Mouse (Mus musculus) adrenal gland, postnatal 10 days (tissue): ENCODE data around the gene Tbc1d2. TPM values are rescaled to one million over a fixed set of nuclear protein-coding genes. Genes with fewer than 3 reads are reported as not detected.

Source experiments
- DNase-seq: peaks from one replicate; pipeline ENCODE4 v3.0.0; 2021; ENCODE audit warnings: mixed read lengths
- long read RNA-seq, 2 experiments: library from polyadenylated mRNA; stranded (forward); transcript quantifications; one replicate each; pipeline ENCODE4 v2.0.0; 2021
- total RNA-seq, 2 experiments: library from RNA; stranded (reverse); gene quantifications; 2 replicates each; pipeline ENCODE4 v1.2.3; 2021

Gene Tbc1d2
- total RNA-seq = 1 to 10 TPM; 2.2 to 3.7 TPM
- long read RNA-seq, experiment 1, full-length matches to known transcripts = 1 of 2 reads
- long read RNA-seq, experiment 1, partial matches to known transcripts = 1 of 2 reads
- long read RNA-seq, experiment 1, other reads (novel, unspliced or antisense) = 0 of 2 reads
- long read RNA-seq, experiment 2, full-length matches to known transcripts = 7 of 12 reads
- long read RNA-seq, experiment 2, partial matches to known transcripts = 2 of 12 reads
- long read RNA-seq, experiment 2, other reads (novel, unspliced or antisense) = 3 of 12 reads

DNA sequence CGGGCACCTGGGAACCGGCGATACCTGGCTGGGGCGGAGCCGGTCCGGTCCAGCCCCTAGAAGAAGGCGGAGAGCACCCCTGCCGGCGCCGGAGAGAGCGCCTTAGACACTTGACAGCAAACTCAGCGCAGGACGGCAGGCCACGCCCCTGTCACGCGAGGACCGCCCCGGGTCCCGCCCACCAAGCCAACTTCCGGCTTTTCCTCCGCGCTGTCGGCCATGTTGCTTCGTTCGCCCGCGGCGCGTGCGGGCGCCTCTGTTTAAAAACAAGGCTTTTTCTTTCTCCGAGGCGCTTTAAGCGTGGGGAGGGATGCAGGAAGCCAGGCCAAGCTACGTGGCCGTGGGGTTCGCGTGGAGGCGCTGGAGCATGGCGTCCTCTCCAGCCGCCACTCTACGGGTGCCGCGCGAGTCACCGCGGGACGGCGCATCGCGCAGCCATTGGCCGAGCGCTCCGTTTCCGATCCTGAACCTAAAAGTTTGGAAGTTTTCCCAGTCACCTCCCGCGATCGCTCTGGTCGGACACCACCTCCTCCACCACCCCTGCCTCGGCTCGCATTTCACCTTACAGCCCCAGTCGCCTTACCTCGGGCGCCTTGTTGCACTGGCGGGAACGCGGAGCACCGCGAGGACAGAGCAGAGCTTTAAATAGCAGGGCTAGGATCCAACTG, at the start of gene Tbc1d2:
Tbc1d2 (minus strand) TSS at position 124 of the 668 bp plus-strand sequence.
- peak; percentile 97 for DNase-seq

DNA sequence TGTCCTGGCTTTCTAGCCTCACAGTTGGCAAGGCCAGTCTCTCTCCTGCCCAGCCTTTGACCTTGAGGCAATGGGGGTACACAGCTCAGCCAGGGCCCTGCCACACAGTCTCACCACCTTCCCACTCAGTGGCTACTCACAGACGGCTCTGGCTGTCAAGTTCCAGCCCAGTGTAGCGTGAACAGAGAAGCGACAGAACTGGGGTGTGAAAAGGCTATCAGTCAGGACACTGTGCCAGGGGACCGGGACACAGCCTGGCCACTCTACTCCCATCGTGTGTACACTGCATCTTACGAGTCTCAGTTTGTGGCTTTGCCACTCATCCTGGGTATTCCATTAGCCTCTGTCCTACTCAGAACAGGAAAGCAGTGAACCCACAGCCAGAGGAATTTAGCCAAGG, 46.5 kb upstream of the Tbc1d2 start:
- DNase-seq = no peak

DNA sequence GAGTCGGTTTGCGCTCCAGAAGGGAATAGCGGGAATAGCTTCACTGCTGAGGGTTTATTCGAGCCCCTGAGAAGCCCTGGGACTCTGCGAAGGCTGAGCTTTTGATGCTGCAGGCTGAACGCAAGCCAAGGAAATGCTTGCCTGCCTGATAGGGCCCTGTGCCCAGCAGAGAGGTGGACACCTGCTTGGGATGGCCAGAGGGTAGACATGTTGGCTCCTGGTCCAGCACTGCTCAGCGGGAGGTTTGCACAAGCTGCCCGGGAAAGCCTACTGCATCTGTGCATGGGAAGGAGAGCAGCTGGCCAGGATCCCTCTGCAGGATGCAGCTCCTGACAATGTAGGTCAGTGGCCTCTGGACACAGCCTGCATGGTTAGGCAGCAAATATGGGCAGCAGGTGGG, 40.6 kb upstream of the Tbc1d2 start:
- no peak for DNase-seq

DNA sequence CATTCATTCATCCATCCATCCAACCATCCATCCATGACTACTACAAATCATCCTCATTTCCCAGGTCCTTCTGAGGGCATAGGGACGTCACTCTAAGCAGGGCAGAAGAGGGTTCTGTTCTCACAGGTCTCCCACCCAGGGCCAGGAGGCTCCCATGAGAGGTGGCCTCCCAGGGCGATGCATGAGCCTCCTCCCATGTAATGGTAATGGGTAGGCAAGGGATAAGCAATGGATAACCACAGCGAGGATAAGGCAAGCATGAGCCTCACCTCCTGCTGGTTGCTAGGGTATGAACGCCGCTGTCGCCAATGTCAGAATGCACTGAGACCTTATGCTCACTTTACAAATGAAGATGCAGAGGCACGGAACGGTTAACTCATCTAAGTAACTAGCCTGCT, 40.0 kb upstream of the Tbc1d2 start:
- DNase-seq = no peak

DNA sequence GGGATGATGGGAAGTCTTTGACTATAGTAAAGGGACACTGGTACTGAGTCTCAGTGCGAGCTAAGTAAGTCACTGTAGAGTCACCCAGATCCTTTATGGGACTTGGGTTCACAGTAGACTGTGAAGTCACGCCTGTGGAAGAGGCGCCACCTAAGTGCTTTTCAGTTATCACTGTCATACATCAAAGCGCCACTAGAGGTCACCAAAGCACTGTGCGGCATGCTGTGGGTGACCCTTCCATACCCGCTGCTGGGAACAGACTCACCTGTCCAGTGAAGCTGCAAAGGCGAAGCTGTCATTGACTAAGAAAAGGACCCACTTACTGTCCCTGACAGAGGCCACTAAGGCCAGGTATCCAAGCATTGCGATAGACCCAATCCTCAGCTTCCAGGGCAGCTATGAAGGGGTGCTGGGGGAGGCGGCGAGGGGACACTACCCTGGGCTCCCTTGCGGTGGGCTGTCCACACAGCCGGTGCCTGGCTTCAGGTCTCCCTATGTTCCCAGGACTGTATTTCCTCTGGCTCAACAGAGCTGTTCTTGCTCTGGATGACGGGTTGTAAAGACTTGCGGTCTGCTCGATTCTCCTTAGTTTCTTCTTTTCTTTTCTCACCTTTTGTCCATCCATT, 39.5 kb upstream of the Tbc1d2 start:
- peak; percentile 84 for DNase-seq

DNA sequence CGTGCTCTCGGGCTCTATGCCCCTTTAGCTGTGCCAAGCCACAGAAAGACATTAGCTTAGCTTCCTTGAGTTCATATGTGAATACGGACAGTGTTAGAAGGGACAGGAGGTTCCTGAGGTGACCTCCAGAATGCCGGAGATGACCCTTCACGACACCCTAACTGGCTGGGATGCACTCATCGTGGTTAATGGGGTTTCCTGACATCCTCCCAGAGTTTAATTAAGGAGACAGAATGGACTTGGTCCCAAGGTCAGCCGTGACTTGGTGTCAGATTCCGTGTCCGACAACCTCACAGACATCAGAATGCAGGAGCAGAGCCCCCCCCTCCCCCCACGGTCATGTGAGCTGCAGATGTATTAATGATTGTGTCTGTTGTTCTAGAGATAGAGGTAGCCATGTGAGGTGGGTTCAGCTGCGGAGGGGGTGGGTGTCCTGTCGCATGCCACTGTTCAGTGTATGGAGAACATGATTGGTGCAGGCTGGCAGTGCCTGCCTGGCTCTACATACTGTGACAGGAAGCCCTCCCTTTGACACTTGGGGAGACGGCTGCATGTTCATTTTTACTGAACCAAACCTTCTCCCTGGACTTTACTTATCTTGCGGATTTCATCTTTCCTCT, 38.3 kb upstream of the Tbc1d2 start:
- no peak for DNase-seq

DNA sequence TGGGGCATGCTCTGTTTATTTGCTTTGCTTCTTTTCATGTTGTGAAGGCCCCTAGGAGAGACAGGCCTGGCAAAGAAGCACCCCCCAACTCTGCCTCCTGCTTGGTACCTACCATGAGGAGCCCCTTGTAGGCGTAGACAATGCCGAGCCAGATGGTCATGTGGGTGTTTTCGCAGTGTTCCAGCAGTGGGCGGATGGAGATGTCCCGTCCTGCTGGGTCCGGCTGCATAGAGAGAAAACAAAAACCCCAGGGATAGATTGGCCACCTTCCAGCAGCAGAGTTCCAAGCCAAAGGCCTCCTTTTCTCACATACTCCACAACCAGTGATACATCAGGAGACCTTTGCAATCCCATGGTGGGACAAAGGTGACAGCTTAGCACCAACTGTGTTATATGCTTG, 34.2 kb upstream of the Tbc1d2 start:
- peak; percentile 28 for DNase-seq

DNA sequence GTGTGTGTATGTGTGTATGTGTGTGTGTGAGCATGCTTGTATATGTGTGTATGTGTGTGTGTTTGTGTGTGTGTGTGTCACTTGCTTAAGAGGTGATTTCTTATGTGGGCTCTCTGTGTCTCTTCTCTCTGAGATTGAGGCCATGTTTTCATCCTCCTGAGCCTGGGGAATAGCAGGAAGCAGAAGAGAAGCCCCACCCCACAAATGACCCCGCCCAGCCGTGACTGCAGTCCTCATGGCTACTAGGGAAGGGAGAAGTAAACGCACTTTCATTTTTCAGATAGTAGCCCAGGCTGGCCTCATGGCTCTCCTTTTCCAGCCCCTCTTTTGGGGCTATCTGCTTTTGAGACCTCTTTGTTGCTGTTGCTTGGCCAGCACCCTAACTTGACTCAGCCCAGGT, 26.6 kb upstream of the Tbc1d2 start:
- DNase-seq = no peak

DNA sequence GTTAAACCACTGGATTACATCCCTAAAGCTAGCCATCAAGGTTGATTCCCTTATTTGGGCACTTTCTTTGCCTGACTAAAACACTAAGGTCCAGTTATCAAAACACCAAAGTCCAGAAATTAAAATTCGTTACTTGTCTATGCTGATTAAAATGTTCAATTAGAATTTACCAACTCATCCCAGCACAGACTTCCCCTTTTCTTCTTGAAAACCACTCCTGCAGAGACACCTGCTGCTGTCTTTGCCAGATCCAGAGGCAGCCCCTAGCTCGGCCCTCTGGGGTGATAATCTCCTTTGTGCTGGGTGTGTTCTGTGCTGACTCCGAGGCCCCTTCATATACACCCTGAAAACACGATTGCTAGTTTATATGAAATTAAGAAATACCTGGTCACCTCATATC, 26.0 kb upstream of the Tbc1d2 start:
- DNase-seq = no peak

DNA sequence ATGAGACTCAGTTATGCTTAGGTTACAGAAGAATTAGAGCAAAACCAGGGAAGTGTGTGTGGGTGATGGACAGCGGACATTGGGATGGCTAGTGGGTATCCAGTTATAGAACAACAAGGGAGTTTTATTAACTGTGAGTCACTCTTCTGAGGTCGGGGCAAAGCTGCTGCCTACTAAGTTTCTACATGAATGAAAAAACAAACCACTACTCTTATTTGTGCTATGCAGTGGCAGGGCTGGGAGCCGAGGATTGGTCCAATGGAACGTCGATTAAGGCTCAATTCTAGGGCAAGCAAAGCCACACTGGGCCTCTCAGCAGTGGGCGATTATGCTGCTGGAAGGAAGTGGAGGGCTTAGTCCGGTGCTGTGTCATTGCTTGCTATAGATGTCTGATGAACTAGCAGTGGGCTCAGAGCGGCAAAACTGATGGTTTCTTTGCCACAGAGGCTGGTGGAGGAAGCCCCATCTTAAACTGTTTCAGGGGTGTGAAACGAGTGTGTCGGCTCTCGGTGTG, 25.3 kb upstream of the Tbc1d2 start:
- DNase-seq = no peak

DNA sequence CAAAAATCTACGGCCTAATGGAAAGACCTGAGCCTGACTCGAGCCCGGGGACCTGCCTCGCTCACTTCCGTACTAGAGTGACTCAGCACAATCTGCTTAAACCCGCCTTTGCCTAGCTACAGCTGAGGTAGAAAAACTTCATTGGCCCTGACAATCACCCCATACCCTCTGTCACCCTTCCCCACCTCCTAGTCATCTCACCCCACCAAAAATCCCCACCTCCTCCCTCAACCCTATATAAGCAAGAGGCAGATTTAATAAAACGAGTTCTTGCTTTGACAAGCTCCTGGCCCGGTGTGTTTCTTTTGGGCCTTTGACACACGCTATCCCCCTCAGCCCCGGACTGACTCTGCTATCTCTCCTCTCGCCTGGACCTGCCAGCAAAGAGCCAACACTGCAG, 18.6 kb upstream of the Tbc1d2 start:
- DNase-seq = no peak

DNA sequence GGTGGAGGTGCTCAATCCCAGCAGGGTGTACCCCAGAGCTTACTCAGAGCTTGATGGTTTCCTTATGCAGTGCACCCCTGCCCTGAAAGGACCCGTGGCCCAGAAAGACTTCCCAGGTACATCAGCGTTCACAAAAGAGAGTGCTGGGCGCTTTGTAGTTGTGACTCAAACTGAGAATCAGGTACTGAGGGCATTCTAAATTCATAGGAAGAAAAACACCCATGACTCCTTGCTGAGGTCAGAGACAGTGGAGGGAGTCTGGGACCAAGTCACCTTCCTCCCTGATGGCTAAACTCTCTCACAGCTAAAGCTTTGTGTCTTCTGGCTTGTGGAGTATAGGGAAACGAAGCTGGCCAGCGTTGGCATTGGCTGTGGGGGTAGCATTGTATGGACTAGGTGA, 16.4 kb upstream of the Tbc1d2 start:
- DNase-seq = no peak

DNA sequence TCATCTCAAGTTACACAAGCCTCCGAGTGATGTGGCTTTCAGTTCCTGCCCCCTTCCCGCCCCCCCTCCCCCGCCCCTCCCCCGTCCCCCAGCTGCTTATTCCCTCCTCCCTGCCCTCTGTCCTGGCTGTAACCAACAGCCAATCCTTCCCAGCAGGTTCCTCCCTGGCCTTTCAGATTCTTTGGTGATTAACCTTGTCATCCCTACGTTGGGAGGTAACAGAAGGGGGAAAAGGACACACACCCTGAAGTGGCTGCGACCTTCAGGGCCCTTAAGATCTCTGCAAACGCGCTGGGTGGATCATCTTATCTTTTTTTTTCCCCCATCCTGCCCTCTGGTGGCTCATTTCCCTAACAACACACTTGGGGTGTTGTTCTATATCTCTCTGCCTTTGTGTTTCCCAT, 15.4 kb upstream of the Tbc1d2 start:
- DNase-seq = peak; percentile 28

DNA sequence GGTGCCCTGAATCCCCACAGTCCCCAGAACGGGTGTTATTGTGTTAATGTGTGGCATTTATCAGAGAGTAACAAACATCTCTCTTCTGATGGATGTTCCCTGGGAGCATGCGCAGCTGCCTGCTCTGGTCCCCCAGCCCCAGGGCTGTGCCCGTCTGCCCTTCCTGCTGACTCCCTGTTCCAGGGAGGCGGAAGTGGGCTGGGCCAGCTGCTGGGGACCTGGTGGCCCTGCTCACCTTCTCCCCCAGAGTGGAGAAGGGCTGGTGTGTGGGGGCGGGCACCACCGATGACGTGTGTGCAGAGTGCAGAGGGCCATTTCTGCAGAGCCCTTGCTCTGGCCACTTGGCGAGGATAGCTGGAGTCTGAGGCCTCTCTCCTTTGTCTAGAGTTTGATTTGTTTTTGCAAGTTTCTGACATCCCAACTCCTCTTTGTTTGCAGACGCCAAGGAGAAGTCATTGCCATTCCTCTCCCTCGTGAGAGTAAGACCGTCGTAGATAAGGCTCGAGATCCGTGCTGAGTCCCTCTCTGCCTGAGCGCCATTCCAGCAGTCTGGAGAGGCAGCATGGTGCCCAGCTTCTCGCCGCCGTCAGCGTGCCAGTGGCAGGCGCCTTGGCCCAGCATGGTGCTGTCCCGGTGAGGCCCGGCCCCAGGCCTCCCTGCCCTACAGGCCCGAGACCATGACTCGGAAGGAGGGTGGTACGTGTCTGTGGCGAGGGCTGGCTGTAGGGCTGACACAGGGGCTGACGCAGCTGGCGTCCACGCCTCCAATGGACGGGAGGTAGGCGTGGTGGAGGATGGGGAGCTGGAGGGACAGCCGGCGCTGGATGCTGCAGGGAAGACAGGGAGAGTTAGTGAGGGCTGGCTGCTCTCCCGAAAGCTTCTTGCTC, 14.4 kb upstream of the Tbc1d2 start:
- peak; percentile 83 for DNase-seq

DNA sequence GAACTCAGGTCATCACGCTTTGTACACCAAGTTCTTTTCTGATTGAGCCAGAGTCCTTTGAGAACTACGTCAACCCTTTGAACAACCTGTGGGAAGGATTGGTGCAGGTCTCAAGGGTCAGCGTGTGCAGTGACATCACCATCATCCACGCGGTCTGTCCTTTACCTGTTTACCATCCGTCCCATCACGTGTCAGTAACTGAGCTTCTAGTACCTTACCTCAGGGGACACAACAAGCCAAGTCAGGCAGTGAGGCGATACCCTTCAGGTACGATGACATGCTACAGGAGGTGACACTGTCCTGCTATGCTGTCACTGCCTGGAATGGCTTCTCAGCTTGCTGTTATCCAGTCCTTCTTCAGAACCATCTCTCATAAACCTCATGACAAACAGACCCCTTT, 11.4 kb upstream of the Tbc1d2 start:
- DNase-seq = no peak

DNA sequence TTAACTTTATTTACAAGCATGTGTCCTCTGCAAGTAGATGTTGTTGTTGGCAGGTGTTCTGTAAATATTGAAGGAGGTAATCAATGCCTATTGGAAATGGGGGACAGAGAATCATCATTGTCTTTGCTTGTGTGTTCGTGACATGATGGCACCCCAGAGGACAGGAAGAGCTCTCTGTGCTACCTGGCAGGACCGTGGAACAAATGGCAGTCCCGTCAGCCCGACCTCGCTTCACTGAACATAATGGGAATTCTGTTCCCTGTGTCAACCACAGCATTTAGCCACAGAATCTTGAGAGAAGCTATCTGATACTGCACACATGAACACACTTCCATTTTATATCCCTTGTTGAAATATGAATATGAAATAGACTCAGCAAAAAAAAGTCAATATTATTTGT, 8.9 kb upstream of the Tbc1d2 start:
- DNase-seq = no peak

DNA sequence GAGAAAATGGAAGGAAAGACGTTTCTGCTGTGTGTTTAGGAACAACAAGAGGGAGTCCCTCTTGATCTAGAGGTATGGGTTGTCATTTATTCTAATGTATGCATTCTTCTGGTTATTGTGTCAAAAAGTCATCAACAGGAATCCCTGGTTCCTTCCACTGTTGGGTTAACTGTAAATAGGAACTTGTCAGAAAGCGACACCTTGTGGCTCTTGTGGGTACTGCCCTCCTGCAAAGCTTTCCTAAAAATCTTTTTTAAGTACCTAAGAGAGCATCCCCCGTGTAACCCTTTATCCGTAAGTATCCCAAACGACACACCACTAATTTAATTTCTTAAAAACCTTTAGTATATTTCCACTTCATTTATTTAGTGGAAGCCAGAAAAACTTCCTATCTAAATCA, 7.1 kb upstream of the Tbc1d2 start:
- DNase-seq = peak; percentile 86

DNA sequence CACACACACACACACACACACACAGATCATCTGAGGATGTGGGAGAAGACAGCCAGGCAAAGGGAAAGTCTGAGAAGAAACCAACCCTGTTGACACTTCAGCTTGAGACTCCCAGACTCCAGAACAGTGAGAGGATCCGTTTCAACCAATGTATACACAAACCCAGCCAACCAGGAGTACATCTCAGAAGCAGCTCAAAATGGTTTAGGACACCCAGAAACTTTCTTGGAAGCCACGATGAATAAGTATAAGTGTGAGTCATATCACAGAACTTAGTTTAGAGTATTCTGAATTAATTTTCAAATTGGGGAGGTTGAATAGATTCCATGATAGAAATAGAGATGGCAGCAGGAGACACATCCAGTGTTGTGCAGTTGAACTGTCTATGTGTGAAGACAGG, 5.9 kb upstream of the Tbc1d2 start:
- no peak for DNase-seq

DNA sequence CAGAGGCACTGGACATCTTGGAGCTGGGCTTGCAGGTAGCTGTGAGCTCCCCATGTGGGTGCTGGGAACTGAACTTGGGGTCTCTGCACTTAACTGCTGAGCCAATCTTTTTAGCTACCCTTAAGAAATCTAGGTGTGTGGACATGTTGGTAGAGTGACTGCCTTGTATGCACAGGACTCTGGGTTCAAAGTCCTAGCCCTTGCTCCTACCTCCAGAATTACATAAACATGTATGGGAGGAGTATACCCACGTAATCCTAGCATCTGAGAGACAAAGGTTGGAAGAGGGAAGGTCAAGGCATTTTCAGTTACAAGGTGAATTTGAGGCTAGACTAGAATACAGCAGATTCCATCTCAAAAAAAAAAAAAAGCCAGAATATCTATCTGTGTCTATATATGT, 5.3 kb upstream of the Tbc1d2 start:
- DNase-seq = no peak

DNA sequence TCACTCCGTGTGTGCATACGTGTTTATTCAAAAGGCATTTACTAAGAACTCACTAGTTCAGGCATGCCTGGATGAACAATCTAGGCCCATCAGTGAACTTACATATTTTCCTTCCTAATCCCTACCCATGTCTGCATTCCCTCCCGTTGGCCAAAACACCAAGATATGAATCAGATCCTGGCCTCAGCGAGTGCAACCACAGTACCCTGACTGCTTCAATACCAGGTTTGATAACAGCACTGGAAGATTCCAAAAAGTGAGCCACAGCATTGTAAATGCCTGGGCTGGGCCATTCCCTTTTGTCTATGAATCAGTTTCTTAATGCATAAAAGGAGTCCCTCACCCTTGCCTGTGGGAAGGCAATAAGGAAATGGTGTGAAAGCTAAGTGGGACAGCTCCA, 848 bp downstream of the Tbc1d2 start:
- DNase-seq = no peak

DNA sequence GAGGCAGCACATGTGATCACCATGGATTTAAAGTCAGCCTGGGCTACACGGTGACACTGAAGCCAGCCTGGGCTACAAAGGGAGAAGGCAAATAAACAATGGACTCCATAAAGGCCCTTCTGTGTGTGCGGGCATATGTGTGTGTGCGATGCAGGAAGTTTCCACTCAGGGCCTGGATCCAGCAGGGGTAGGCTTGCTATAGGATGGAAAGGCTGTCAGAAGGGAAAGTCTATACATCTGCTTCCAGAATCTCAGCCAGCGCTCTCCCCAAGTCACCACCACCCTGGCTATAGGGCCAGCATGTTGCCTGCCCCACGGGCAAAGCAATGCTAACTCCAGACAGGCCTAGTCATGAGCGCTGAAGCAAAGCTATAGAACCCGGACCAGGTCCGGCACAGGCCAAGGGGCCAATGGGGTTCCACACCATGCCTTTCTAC, 6.3 kb downstream of the Tbc1d2 start:
- DNase-seq = no peak
